Mouse (Mus musculus) liver, postnatal 0 days (tissue): Measurements from ENCODE around the gene Olfr701. TPM values are rescaled to one million over a fixed set of nuclear protein-coding genes. Genes with fewer than 3 reads are reported as not detected.

ENCODE experiments used
- ATAC-seq: fragments of 200-750 bp; cut with Nextera tagmentation; 2 replicates; pipeline ENCODE4 v1.8.0; 2017; ENCODE audit warnings: mild to moderate bottlenecking, moderate library complexity
- DNase-seq: peaks from one replicate; pipeline ENCODE4 v3.0.0-alpha.2; 2016
- H3K27ac ChIP-seq: fragments of 300-500 bp; sonication (generic); 2 replicates; pipeline ENCODE4 v1.5.1; 2014; ENCODE audit warnings: antibody characterized with exemption, moderate library complexity, mild to moderate bottlenecking, low read depth
- H3K27me3 ChIP-seq: fragments of 300-500 bp; sonication (generic); 2 replicates; pipeline ENCODE4 v1.6.1; 2014; ENCODE audit warnings: low read length, control low read depth, mixed read lengths; ENCODE audit not compliant: insufficient read depth
- H3K36me3 ChIP-seq: fragments of 300-500 bp; sonication (generic); replicated peaks from 2 replicates; pipeline ENCODE4 v1.6.1; 2014; ENCODE audit warnings: mild to moderate bottlenecking, control low read depth, low read length, moderate library complexity, mixed read lengths; ENCODE audit not compliant: insufficient read depth
- H3K4me1 ChIP-seq: fragments of 300-500 bp; sonication (generic); 2 replicates; pipeline ENCODE4 v1.6.1; 2014; ENCODE audit warnings: antibody characterized with exemption, mild to moderate bottlenecking, control low read depth; ENCODE audit not compliant: insufficient read depth
- H3K4me2 ChIP-seq: fragments of 300-500 bp; sonication (generic); 2 replicates; pipeline ENCODE4 v1.6.1; 2014; ENCODE audit warnings: low read depth, mild to moderate bottlenecking, low read length, moderate library complexity, mixed read lengths
- H3K4me3 ChIP-seq: fragments of 300-500 bp; sonication (generic); 2 replicates; pipeline ENCODE4 v1.5.1; 2014; ENCODE audit warnings: low read depth, low read length
- H3K9ac ChIP-seq: fragments of 300-500 bp; sonication (generic); replicated peaks from 2 replicates; pipeline ENCODE4 v1.6.1; 2014; ENCODE audit warnings: mild to moderate bottlenecking, moderate library complexity
- H3K9me3 ChIP-seq: fragments of 300-500 bp; sonication (generic); 2 replicates; pipeline ENCODE4 v1.6.1; 2016; ENCODE audit warnings: mild to moderate bottlenecking, control low read depth, low read length, mixed read lengths
- CTCF ChIP-seq: sonication (generic); IDR thresholded peaks from 2 replicates; pipeline ENCODE4 v1.5.1; 2016; ENCODE audit warnings: antibody characterized with exemption, low read depth
- EP300 ChIP-seq: IDR thresholded peaks from 2 replicates; pipeline ENCODE4 v1.6.1; 2016; ENCODE audit warnings: antibody characterized with exemption, low read depth, mild to moderate bottlenecking
- WGBS: fragments of 180-500 bp; shearing (Covaris S2); extraction: QIAGEN DNeasy Blood & Tissue Kit; methylation state at CpG from one replicate; pipeline ENCODE4 v1.1.7; 2014; ENCODE audit not compliant: insufficient replicate concordance; 5-methylcytosine and 5-hydroxymethylcytosine counted together
- polyA plus RNA-seq: library from polyadenylated mRNA; unstranded; fragments of >200 nt; fragmentation: Nextera tagmentation; extraction: Ambion mirVana; gene quantifications from 2 replicates; pipeline ENCODE4 v1.2.1, GENCODE M21; 2015

Gene Olfr701
- polyA plus RNA-seq, 1 experiment from 2014 or later, result not detected

DNA sequence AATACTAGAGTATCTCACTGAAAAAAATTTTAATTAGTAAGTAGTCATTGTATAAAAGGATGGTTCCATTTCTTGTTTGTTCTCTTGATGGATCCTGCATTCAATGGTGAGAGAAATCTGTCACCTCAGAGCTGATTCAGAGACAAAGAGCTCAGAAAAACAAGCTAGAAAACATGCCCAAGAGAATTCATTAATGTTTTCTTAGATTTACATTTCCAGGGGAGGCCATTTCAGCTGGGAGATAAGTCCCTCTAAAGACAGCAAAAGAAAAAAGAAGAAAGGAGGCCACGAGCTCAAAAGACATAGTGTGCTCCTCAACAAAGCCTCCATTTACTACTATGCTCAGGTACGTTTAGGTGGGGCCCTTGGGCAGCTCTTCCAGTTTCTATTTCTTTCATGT is 29.1 kb downstream of the Olfr701 start, which contains the start of gene Olfr703:
Gene Olfr703, plus strand, starts transcription at position 301 of the 400 bp plus-strand sequence.
- DNase-seq, result no peak
- WGBS, result 58% methylated on average over 2 of the region's 2 CpGs
- Histone ChIP-seq H3K9ac (no peak within 1 kb of the TSS), H3K4me2 (no peak within 1 kb of the TSS), H3K36me3 (no peaks in the 10 kb centered on the region), H3K4me3 (no peak within 1 kb of the TSS), H3K27me3 (no peaks in the 10 kb centered on the region), H3K9me3 (no peaks in the 10 kb centered on the region), H3K4me1 (no peaks in the 10 kb centered on the region), H3K27ac (no peak within 1 kb of the TSS)
- ATAC-seq, result no peak
- no peak for TF ChIP-seq EP300
- no peak for TF ChIP-seq CTCF

DNA sequence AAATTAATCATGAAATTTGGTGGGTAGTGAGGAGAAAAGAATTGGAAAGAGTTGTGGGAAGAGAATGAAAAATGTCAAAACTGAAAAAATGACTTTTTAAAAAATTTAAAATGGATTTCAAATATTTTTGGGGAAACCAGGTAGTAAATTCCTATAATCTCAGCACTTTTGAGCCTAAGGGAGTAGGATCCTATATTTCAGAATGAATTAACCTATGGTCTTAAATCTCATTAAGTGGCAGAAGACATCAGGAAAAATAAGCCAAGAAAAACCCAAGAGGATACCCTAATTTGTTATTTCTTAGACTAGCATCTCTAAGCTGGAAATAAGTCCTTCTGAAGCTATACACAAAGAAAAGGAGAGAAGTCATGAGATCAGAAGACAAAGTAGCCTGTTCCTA is 49.0 kb downstream of the Olfr701 start, which contains the start of gene Olfr704:
Gene Olfr704, plus strand, starts transcription at position 301 of the 400 bp plus-strand sequence.
- Histone ChIP-seq H3K4me1 (no peaks in the 10 kb centered on the region), H3K9me3 (no peaks in the 10 kb centered on the region), H3K36me3 (no peaks in the 10 kb centered on the region), H3K4me2 (no peak within 1 kb of the TSS), H3K27ac (no peak within 1 kb of the TSS), H3K9ac (no peak within 1 kb of the TSS), H3K27me3 (no peaks in the 10 kb centered on the region), H3K4me3 (no peak within 1 kb of the TSS)
- TF ChIP-seq EP300, result no peak
- no peak for TF ChIP-seq CTCF
- no peak for DNase-seq
- no peak for ATAC-seq

Other genes with a start within 250 kb of the Olfr701 start
- not detected in 2 replicates for gene Olfr693, start 133.5 kb upstream of the Olfr701 start, polyA plus RNA-seq
- gene Olfr694, start 122.3 kb upstream of the Olfr701 start, polyA plus RNA-seq, result not detected in 2 replicates
- gene Olfr695, start 97.7 kb upstream of the Olfr701 start, polyA plus RNA-seq, result not detected in 2 replicates
- gene Olfr697, start 71.7 kb upstream of the Olfr701 start, polyA plus RNA-seq, result not detected in 2 replicates
- not detected in 2 replicates for gene Olfr698, start 58.7 kb upstream of the Olfr701 start, polyA plus RNA-seq
- gene Olfr699, start 20.9 kb upstream of the Olfr701 start, polyA plus RNA-seq, result not detected in 2 replicates
- gene Olfr700, start 5.3 kb upstream of the Olfr701 start, polyA plus RNA-seq, result not detected in 2 replicates
- gene Olfr702, start 19.8 kb downstream of the Olfr701 start, polyA plus RNA-seq, result not detected in 2 replicates
- gene Olfr703, start 29.2 kb downstream of the Olfr701 start, polyA plus RNA-seq, result not detected in 2 replicates
- not detected in 2 replicates for gene Olfr704, start 49.1 kb downstream of the Olfr701 start, polyA plus RNA-seq
- not detected in 2 replicates for gene Olfr705, start 62.8 kb downstream of the Olfr701 start, polyA plus RNA-seq
- gene Olfr706, start 74.0 kb downstream of the Olfr701 start, polyA plus RNA-seq, result not detected in 2 replicates
- not detected in 2 replicates for gene Olfr707, start 87.1 kb downstream of the Olfr701 start, polyA plus RNA-seq
- gene Olfr1532-ps1, start 93.9 kb downstream of the Olfr701 start, polyA plus RNA-seq, result not detected in 2 replicates
- not detected in 2 replicates for gene Olfr709-ps1, start 118.1 kb downstream of the Olfr701 start, polyA plus RNA-seq
- gene Olfr710, start 134.2 kb downstream of the Olfr701 start, polyA plus RNA-seq, result not detected in 2 replicates
- gene Olfr6, start 149.8 kb downstream of the Olfr701 start, polyA plus RNA-seq, result not detected in 2 replicates
- gene Olfr711, start 161.3 kb downstream of the Olfr701 start, polyA plus RNA-seq, result not detected in 2 replicates
- gene Olfr2, start 191.9 kb downstream of the Olfr701 start, polyA plus RNA-seq, result not detected in 2 replicates
- not detected in 2 replicates for gene Olfr713, start 217.0 kb downstream of the Olfr701 start, polyA plus RNA-seq